Mouse (Mus musculus): ENCODE results near the gene Sbds.
"Not testable (repeated sequence)": the region's sequence is repeated elsewhere in the genome, so short reads cannot be mapped to it uniquely, and the experiment has no call there.

Gene Sbds

GRCm38 (mm10) chr5:130256678-130257271, 1.4 kb upstream of the Sbds start:
- peak; percentile 96 for DNase-seq (ENCODE audit: low spot score)

DNA sequence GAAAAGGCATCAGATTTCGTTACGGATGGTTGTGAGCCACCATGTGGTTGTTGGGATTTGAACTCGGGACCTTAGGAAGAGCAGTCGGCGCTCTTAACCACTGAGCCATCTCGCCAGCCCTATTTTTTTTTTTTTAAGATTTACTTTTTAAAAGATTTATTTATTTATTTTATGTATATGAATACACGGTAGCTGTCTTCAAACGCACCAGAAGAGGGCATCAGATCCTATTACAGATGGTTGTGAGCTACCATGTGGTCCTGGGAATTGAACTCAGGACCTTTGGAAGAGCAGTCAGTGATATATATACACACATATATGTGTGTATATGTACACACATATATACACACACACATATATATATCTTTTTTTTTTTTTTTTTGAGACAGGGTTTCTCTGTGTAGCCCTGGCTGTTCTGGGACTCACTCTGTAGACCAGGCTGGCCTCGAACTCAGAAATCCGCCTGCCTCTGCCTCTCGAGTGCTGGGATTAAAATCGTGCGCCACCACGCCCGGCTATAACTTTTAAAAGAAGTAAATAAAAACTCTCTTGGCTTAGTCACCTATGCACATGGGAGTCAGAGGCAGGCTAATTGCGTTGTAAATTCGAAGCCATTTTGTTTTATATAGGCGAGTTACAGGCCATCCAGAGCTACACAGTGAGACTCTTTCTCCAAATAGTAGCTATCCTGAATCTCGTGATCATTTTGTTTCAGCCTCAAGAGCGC, 632 bp upstream of the Sbds start:
- DNase-seq (ENCODE audit: low spot score), result not testable (repeated sequence)

GRCm38 (mm10) chr5:130254164-130255016, 940 bp downstream of the Sbds start:
- DNase-seq (ENCODE audit: low spot score), result peak; percentile 49

DNA sequence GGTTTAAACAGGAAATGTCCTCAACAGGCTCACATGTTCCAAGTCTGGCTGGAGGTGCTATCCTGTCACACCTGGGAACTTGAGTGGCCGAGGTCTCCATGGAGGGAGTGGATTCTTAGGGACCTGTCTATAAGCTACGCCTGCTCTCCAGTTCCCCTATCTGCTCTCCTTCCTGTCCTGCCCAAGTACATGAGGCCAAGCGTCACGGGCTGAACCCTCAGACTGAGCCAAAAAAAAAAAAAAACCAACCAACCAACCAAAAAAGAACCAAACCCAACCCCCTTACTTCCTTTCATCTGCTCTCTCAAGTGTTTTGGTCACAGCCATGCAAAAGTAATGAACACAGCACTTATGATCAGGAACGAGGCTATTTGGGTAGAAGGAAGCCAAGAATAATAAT, 7.5 kb downstream of the Sbds start:
- no peak for DNase-seq (ENCODE audit: low spot score)

DNA sequence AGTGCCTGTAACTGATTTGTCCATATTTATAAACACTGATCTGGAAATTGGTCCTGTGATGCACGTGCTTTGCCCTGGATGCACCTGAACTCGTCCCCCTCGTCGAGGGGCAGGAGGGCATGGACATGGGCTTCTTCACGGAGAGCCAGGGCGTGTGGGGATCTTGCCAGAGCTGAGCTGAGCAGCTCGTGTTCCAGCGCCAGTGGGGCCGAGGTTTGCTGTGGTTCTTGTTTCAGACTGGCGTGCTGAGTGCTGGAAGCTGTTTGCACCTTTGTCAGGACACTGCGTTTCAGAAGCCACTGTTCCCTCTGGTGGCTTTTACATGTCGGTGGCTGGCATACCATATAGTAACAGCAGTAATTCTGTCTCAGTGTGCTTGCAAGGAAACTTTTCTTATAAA, 13.9 kb downstream of the Sbds start:
- no peak for DNase-seq (ENCODE audit: low spot score)

- DNase-seq (ENCODE audit: low spot score), result no peak
Observed at GRCm38 (mm10) chr5:130239856-130240255, 15.5 kb downstream of the Sbds start.

DNA sequence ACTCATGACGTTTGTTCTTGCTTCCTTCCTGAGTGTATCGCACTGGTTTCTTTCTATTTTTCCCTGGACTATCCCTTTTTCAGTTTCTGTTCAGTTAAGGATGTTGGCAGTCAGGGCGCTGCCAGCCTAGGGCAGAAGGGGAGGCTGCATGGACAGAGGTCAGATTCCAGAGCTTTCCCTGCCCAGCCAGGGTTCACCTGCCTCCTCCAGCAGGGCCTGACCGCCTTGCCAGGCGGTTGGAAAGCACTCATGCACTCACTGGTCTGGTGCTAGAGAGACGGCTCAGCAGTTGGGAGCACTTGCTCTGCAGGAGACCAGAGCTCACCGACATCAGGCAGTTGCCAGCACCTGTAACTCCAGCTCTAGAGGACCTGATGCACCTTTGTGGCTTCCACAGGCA, 16.1 kb downstream of the Sbds start:
- no peak for DNase-seq (ENCODE audit: low spot score)

- no peak for DNase-seq (ENCODE audit: low spot score)
Observed at GRCm38 (mm10) chr5:130236302-130236701, 19.0 kb downstream of the Sbds start.

DNA sequence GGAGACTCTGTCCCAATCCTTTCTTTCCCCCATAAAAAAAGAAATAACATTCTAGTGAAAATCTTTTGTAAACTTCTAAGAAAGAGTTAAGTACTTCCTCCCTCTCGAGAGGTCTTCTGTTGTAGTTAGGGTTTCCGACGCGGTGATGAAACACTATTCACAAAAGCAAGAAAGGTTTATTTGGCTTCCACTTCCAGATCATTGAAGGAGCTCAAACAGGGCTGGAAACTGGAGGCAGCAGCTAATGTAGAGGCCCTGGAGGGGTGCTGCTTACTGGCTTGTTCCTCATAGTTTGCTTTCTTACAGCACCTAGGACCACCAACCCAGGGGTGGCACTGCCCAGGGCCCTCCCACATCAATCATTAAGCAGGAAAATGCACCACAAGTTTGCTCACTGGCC, 27.2 kb downstream of the Sbds start:
- DNase-seq (ENCODE audit: low spot score), result no peak

GRCm38 (mm10) chr5:130226790-130227189, 28.5 kb downstream of the Sbds start:
- no peak for DNase-seq (ENCODE audit: low spot score)

DNA sequence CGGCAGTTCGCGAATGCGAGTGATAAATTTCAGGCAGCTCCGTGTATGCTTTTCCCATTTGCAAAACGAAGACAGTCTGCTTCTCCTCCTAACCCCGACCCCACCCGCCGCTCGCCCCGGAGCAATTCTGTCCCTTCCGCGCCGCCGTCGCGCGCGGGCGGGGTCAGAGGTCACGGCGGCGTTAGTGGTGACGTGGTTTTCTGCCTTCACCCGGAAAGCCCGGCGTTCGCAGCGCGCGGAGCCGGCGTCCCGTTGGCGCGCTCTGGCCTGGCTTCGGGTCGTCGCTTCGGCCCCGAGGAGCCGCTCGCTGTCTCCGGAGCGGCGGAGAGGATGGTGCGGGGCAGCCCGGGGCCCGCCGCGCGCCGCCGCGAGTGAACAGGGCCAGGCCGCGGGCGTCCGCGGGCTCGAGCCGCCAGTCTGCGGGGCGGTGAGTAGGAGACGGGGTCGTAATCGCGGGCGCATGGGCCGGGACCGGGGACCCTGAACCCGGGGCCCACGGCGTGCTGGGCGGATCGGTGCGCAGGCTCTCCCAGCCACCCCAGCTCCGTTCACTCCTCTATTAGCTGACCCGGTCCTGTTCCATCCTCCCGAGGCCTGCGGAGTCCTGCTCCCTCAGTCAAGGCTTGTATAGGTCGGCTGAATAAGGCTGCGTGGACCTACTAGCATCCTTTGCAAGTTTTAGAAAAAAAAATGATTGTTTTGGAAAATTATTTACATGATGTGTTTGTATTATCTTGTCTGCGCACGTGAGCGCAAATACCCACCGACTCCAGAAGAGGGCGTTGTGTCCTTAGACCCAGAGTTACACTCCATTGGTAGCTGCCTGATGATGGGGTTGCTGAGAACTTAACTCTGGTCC, 33.0 kb downstream of the Sbds start:
- DNase-seq (ENCODE audit: low spot score), result peak; percentile 93

- no peak for DNase-seq (ENCODE audit: low spot score)
Observed at GRCm38 (mm10) chr5:130221760-130222145, 33.6 kb downstream of the Sbds start.

DNA sequence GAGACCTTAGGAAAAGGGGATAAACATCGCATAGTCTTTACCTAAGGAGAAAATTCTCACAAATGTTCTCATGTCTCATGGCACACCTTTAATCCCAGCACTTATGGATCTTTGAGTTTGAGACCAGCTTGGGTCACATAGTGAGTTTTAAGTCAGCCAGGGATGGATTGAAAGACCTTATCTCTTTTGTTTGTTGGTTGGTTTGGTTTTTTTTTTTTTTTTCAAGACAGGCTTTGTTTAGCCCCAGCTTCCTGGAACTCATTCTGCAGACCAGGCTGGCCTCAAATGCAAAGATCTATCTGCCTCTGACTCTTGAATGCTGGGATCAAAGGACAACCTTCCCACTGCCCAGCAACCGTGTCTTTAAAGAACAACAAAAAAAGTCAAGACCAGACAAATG, 34.0 kb downstream of the Sbds start:
- peak; percentile 55 for DNase-seq (ENCODE audit: low spot score)

DNA sequence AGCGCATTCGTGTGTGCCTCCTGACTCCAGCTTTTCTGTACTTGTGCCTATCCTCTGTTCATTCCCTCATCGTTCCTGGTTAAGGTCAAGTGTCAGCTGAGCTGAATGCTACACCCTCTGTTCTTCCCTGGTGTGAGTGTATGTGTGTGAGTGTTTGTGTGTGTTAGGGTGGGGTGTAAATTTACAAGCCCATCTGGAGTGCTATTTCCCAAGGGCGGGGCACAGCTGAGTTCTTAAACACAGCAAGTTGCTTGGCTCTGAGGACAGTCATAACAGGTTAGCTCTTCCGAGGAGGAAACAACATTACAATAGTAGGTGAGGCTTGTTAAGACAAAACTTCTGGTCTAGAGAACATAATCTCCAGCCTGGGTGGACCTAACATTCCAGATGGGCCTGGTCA, 37.0 kb downstream of the Sbds start:
- DNase-seq (ENCODE audit: low spot score), result no peak

DNA sequence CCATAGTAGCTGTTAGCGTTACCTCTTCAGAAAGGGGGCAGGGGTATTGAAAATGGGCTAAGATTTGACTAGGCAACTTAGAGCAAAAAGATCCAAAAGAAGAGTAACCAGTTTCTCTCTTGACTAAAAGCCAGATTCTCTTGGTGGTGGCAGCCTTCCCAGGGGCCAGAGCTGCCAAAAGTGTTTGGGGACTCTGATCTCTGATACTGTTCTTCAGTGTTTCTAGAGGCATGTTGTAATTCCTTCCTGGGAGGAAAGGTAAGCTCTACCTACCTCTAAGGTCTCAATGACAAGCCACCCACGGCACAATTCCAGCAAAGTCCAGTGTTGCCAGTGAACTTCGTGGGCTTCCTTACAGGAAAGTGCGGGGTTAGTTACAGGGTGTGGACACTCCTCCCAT, 37.9 kb downstream of the Sbds start:
- no peak for DNase-seq (ENCODE audit: low spot score)

- DNase-seq (ENCODE audit: low spot score), result no peak
Observed at GRCm38 (mm10) chr5:130216781-130217180, 38.5 kb downstream of the Sbds start, which contains the start of gene Tmem248. Tmem248 (plus strand) TSS chr5:130217081.

DNA sequence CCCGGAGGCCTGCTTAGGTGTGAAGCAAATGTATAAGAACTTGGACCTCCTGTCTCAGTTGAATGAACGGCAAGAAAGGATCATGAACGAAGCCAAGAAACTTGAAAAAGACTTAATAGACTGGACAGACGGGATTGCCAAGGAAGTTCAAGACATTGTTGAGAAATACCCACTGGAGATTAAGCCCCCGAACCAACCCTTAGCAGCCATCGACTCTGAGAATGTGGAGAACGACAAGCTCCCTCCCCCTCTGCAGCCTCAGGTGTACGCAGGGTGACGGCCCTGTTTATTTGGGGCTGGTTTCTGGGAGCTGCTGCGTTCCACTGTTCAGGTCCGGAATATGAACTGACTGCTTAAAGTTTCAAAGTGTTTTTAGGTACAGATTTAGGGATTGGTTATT, 42.4 kb downstream of the Sbds start:
- no peak for DNase-seq (ENCODE audit: low spot score)

DNA sequence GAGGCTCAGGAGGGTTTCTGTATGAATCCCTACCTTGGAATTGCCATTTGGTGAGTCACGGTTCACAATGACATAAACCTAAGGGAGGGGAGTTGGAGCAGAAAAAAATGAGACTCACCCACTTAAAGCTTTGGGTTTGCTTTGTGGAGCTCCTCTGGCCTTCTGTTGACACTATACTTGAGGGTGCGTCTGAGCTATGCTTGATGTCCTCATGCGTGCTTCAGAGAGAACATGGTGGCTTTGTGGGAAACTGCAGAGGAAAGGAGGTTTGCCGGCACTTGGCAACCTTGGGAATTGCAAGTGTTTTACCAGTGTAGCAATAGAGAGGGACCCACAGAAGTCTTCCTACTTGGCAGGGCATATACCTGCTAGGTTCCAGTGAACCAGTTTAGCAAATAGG, 48.0 kb downstream of the Sbds start:
- no peak for DNase-seq (ENCODE audit: low spot score)

- DNase-seq (ENCODE audit: low spot score), result peak; percentile 40
Observed at GRCm38 (mm10) chr5:130205441-130206023, 49.8 kb downstream of the Sbds start.

- no peak for DNase-seq (ENCODE audit: low spot score)
Observed at GRCm38 (mm10) chr5:130204560-130204959, 50.8 kb downstream of the Sbds start.

- DNase-seq (ENCODE audit: low spot score), result no peak
Observed at GRCm38 (mm10) chr5:130203948-130204347, 51.4 kb downstream of the Sbds start.
